Mouse (Mus musculus): ENCODE measurements at regions not wholly inside any gene's neighbourhood (a gene's known extent, or its start where the extent isn't known, plus 50 kb on each side); places are given as distances from the start of the nearest gene placed in this dataset.
"Not testable (repeated sequence)": the region's sequence is repeated elsewhere in the genome, so short reads cannot be mapped to it uniquely, and the experiment has no call there.

- H3K79me2 ChIP-seq (ENCODE audit: control insufficient read depth, insufficient read depth) = no peaks in the 10 kb centered on the region
- no peak overlapping the region for H3K4me3 ChIP-seq (ENCODE audit: insufficient read depth, poor library complexity, severe bottlenecking)
- no peak for TF ChIP-seq FOSL1 (IDR thresholded peaks at IDR 0.05; ENCODE audit: insufficient read depth, low read length, poor library complexity, severe bottlenecking)
- no peak for TF ChIP-seq MYOD1 (IDR thresholded peaks at IDR 0.05; ENCODE audit: control insufficient read depth, insufficient read length, low read depth)
- TF ChIP-seq MYOG (IDR thresholded peaks at IDR 0.05; ENCODE audit: control insufficient read depth, extremely low read depth, insufficient read length) = no peak
- H3ac ChIP-seq (ENCODE audit: control insufficient read depth, insufficient read length, low read depth) = no peak overlapping the region
- no peaks in the 10 kb centered on the region for H3K27me3 ChIP-seq (ENCODE audit: control insufficient read depth, insufficient read depth, insufficient read length)
- H3K79me3 ChIP-seq (ENCODE audit: low read depth) = no peaks in the 10 kb centered on the region
- no peaks in the 10 kb centered on the region for H3K36me3 ChIP-seq (ENCODE audit: control insufficient read depth, insufficient read depth)
Measured at GRCm38 (mm10) chr2:107926606-107927005, 636.2 kb downstream of the Kcna4 start.

- Histone ChIP-seq H3K36me3 (ENCODE audit: control insufficient read depth, insufficient read depth) (no peaks in the 10 kb centered on the region), H3K79me2 (ENCODE audit: control insufficient read depth, insufficient read depth) (no peaks in the 10 kb centered on the region), H3K4me3 (ENCODE audit: insufficient read depth, poor library complexity, severe bottlenecking) (no peak overlapping the region), H3K79me3 (ENCODE audit: low read depth) (no peaks in the 10 kb centered on the region), H3K27me3 (ENCODE audit: control insufficient read depth, insufficient read depth, insufficient read length) (no peaks in the 10 kb centered on the region), H3ac (ENCODE audit: control insufficient read depth, insufficient read length, low read depth) (no peak overlapping the region)
- TF ChIP-seq FOSL1 (IDR thresholded peaks at IDR 0.05; ENCODE audit: insufficient read depth, low read length, poor library complexity, severe bottlenecking) (no peak), MYOG (IDR thresholded peaks at IDR 0.05; ENCODE audit: control insufficient read depth, extremely low read depth, insufficient read length) (no peak), MYOD1 (IDR thresholded peaks at IDR 0.05; ENCODE audit: control insufficient read depth, insufficient read length, low read depth) (no peak), CEBPB (IDR thresholded peaks at IDR 0.05; ENCODE audit: low read depth) (no peak), CTCF (IDR thresholded peaks at IDR 0.05; ENCODE audit: control insufficient read depth, insufficient read depth, insufficient read length) (no peak), USF1 (IDR thresholded peaks at IDR 0.05; ENCODE audit: low read depth) (no peak), MAX (IDR thresholded peaks at IDR 0.05) (no peak)
Measured at GRCm38 (mm10) chr2:107935336-107935735, 644.9 kb downstream of the Kcna4 start.

- TF ChIP-seq FOSL1 (IDR thresholded peaks at IDR 0.05; ENCODE audit: insufficient read depth, low read length, poor library complexity, severe bottlenecking) (no peak), MYOG (IDR thresholded peaks at IDR 0.05; ENCODE audit: control insufficient read depth, extremely low read depth, insufficient read length) (no peak), CEBPB (IDR thresholded peaks at IDR 0.05; ENCODE audit: low read depth) (no peak), MYOD1 (IDR thresholded peaks at IDR 0.05; ENCODE audit: control insufficient read depth, insufficient read length, low read depth) (no peak), USF1 (IDR thresholded peaks at IDR 0.05; ENCODE audit: low read depth) (no peak), MAX (IDR thresholded peaks at IDR 0.05) (no peak), CTCF (IDR thresholded peaks at IDR 0.05; ENCODE audit: control insufficient read depth, insufficient read depth, insufficient read length) (no peak)
- Histone ChIP-seq H3ac (ENCODE audit: control insufficient read depth, insufficient read length, low read depth) (no peak overlapping the region), H3K36me3 (ENCODE audit: control insufficient read depth, insufficient read depth) (no peaks in the 10 kb centered on the region), H3K79me2 (ENCODE audit: control insufficient read depth, insufficient read depth) (no peaks in the 10 kb centered on the region), H3K27me3 (ENCODE audit: control insufficient read depth, insufficient read depth, insufficient read length) (no peaks in the 10 kb centered on the region), H3K79me3 (ENCODE audit: low read depth) (no peaks in the 10 kb centered on the region), H3K4me3 (ENCODE audit: insufficient read depth, poor library complexity, severe bottlenecking) (no peak overlapping the region)
Measured at GRCm38 (mm10) chr2:107935775-107936174, 645.3 kb downstream of the Kcna4 start.

GRCm38 (mm10) chr2:107941374-107941773 lies 650.9 kb downstream of the Kcna4 start:
- Histone ChIP-seq H3K27me3 (ENCODE audit: control insufficient read depth, insufficient read depth, insufficient read length) (no peaks in the 10 kb centered on the region), H3K79me3 (ENCODE audit: low read depth) (no peaks in the 10 kb centered on the region), H3K4me3 (ENCODE audit: insufficient read depth, poor library complexity, severe bottlenecking) (no peak overlapping the region), H3ac (ENCODE audit: control insufficient read depth, insufficient read length, low read depth) (no peak overlapping the region), H3K36me3 (ENCODE audit: control insufficient read depth, insufficient read depth) (no peaks in the 10 kb centered on the region), H3K79me2 (ENCODE audit: control insufficient read depth, insufficient read depth) (no peaks in the 10 kb centered on the region)
- no peak for TF ChIP-seq CEBPB (IDR thresholded peaks at IDR 0.05; ENCODE audit: low read depth)

GRCm38 (mm10) chr2:107945837-107946451 lies 655.5 kb downstream of the Kcna4 start:
- no peaks in the 10 kb centered on the region for H3K79me3 ChIP-seq (ENCODE audit: low read depth)
- no peaks in the 10 kb centered on the region for H3K79me2 ChIP-seq (ENCODE audit: control insufficient read depth, insufficient read depth)
- H3K36me3 ChIP-seq (ENCODE audit: control insufficient read depth, insufficient read depth) = no peaks in the 10 kb centered on the region
- TF ChIP-seq FOSL1 (IDR thresholded peaks at IDR 0.05; ENCODE audit: insufficient read depth, low read length, poor library complexity, severe bottlenecking) (no peak), CTCF (IDR thresholded peaks at IDR 0.05; ENCODE audit: control insufficient read depth, insufficient read depth, insufficient read length) (peak; percentile 9), MAX (IDR thresholded peaks at IDR 0.05) (no peak), MYOD1 (IDR thresholded peaks at IDR 0.05; ENCODE audit: control insufficient read depth, insufficient read length, low read depth) (no peak), CEBPB (IDR thresholded peaks at IDR 0.05; ENCODE audit: low read depth) (no peak)
- H3ac ChIP-seq (ENCODE audit: control insufficient read depth, insufficient read length, low read depth) = no peak overlapping the region
- no peak overlapping the region for H3K4me3 ChIP-seq (ENCODE audit: insufficient read depth, poor library complexity, severe bottlenecking)
- H3K27me3 ChIP-seq (ENCODE audit: control insufficient read depth, insufficient read depth, insufficient read length) = no peaks in the 10 kb centered on the region

GRCm38 (mm10) chr2:107955608-107956127 lies 665.2 kb downstream of the Kcna4 start:
- H3K4me3 ChIP-seq (ENCODE audit: insufficient read depth, poor library complexity, severe bottlenecking); H3K36me3 ChIP-seq (ENCODE audit: control insufficient read depth, insufficient read depth); H3K79me2 ChIP-seq (ENCODE audit: control insufficient read depth, insufficient read depth): not testable (repeated sequence)

GRCm38 (mm10) chr2:107963921-107964320 lies 673.5 kb downstream of the Kcna4 start:
- H3K36me3 ChIP-seq (ENCODE audit: control insufficient read depth, insufficient read depth); H3K27me3 ChIP-seq (ENCODE audit: control insufficient read depth, insufficient read depth, insufficient read length); H3K79me3 ChIP-seq (ENCODE audit: low read depth); H3K4me3 ChIP-seq (ENCODE audit: insufficient read depth, poor library complexity, severe bottlenecking); H3ac ChIP-seq (ENCODE audit: control insufficient read depth, insufficient read length, low read depth); H3K79me2 ChIP-seq (ENCODE audit: control insufficient read depth, insufficient read depth): not testable (repeated sequence)

More at GRCm38 (mm10) chr2:107955608-107956127, 665.2 kb downstream of the Kcna4 start:
- H3K79me3 ChIP-seq (ENCODE audit: low read depth); H3ac ChIP-seq (ENCODE audit: control insufficient read depth, insufficient read length, low read depth); H3K27me3 ChIP-seq (ENCODE audit: control insufficient read depth, insufficient read depth, insufficient read length): not testable (repeated sequence)
